Mouse (Mus musculus) layer of hippocampus, adult 11-12 months (tissue): ENCODE results near the gene Ciz1.
"Not testable (repeated sequence)": the region's sequence is repeated elsewhere in the genome, so short reads cannot be mapped to it uniquely, and the experiment has no call there.

Experiments used
- DNase-seq: peaks from one replicate; pipeline ENCODE4 v3.0.0; 2022; ENCODE audit warnings: low spot score

Ciz1 gene

DNA sequence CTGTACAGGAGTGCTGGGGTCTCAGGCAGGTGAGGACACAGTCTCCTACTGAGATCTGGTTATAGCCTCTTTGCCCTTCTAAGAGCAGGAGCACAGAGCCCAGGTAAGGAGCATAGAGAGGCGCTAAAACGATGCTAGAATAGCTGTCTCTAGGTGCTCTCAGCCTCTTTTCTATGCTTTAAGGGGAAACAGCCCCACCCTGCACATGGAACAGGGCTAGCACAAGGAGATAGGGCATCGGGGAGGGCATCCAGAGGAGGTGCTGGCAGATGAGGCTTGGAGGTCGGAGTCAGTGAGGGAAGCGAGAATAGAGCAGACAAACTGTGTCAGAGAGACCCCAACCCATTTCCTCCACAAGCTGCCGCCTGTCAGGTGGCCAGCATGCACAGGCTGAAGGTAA is 5.1 kb upstream of the Ciz1 start:
- no peak for DNase-seq

- DNase-seq, result peak; percentile 64
Observed at GRCm38 (mm10) chr2:32348311-32348710, 3.8 kb upstream of the Ciz1 start.

DNA sequence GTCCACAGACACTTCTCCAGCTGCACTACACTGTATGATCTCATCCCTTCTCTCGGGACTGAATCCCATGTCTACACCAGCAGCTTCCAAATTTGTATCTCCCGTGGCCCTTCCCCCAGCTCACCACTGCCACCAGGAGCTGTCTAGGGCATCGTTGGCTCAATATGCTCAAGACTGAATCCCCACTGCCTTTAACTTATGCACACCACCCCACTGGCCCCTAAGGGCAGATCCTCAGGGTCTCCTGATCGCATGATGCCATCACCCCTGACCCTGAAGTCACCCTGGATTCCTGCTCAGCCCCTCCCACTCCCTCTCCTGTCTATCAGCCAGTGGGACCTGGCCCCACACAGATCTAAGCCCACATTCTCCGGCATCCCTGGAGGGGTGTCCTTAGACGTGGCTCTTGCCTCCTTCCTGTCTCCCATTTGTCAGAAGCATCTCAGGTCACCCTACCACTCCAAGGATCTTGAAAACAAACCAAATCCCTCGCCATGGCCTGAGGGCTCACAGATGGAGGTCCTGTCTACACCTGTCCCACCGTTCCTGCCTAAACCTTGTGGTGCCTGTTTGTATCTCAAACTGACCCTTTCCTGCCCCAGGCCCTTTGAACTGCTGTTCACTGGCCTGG is 2.4 kb upstream of the Ciz1 start:
- DNase-seq, result no peak

DNA sequence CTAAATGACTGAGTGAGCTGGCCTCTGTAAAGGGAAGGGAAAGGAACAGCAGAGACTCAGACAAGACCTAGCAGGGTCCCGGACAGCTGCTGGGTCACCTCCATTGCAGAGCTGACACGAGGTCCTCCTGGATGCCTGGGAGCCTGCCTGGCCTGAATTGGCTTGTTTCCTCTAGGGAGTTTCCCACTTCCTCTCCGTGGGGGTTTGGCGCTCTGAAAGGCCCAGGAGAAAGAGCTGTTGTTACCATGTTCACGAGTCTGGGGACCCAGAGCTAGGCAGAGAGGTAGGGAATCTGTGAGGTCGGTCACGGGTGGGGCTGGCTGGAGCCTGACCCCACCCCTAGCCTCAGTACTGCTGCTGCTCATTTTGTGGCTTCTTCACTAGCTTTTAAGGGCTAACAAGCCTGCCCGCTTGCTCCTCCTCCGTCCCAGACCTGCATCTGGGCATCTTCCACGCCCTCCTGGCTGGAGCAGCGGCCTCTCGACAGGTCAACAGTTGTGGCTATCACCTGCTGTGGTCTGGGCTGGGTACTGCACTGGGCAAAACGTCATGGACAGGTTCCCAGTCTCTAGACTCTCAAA is 1.6 kb upstream of the Ciz1 start:
- no peak for DNase-seq

DNA sequence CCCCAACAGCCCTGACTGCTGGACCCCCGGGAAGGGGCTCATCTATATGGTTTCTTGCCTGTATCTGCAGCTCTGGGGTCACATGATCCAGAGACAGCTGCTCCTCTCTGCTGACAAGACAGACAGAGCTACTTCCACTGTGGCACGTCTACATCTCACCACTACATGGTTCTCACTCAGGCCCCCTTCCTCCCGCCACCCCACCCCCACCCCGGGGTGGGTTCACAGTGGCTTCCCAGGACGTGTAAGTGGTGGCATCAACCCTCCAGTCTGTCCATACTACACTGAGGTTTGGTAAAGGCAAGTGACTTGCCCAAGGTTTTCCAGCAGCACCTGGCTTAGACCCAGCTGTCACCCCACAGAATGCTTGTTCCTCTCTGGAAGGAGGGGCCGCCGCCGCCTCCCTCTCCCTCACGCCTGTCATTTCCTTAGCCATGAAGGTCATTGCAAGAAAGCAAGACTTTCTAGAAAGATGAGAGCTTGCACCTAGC is 611 bp upstream of the Ciz1 start:
- no peak for DNase-seq

GRCm38 (mm10) chr2:32353007-32353542 is 948 bp downstream of the Ciz1 start, which contains the start of gene Dnm1:
TSS of gene Dnm1 (minus strand) at chr2:32353338.
- DNase-seq, result peak; percentile 95

- DNase-seq, result no peak
Observed at GRCm38 (mm10) chr2:32353836-32354235, 1.7 kb downstream of the Ciz1 start.

DNA sequence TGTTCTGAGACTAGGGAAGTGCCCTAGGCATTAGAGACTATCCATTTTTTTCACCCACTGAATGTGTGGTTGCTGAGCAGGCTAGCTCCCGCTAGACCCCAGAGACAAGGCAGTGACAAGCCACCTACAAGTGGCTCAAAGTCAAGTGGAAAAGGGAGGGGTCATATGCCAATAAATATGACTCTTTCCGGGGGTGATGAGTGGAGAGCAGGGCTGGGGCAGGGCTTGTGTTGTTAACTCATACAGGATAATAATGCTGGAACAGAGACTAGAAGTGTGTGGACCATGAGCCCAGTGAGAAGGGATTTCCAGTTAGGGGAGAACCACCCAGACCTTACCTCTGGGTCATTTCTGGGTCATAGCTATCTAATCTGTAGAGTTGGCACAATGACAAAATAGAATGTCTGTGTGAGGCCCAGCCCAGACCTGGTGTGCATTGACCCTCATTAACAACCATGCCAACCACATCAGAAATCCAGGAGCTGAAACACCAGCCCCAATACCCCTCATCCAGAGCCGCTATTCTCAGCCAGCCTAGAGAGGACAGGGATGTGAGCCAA is 2.3 kb downstream of the Ciz1 start:
- DNase-seq, result no peak

- DNase-seq, result no peak
Observed at GRCm38 (mm10) chr2:32356216-32356615, 4.1 kb downstream of the Ciz1 start.

GRCm38 (mm10) chr2:32357710-32358109 is 5.6 kb downstream of the Ciz1 start:
- no peak for DNase-seq

DNA sequence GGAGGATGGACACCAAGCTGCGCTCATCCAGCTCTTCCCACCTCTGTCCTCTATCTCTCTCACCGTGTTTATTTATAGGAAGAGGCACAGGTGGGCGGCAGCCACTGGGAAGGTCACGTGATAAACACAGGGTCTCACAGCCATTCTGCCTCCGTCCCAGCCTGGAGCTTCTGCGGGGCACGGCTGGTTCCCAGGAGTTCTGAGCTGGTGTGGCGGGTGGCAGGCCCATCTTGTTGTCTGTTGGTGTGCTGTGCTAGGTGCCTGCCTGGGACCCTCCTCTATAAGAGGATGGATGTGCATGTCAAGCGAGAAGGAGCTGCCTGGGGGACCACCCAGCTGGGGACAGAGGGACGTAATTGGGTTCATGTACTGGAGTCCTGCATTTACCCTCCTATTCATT is 6.3 kb downstream of the Ciz1 start:
- DNase-seq, result no peak

DNA sequence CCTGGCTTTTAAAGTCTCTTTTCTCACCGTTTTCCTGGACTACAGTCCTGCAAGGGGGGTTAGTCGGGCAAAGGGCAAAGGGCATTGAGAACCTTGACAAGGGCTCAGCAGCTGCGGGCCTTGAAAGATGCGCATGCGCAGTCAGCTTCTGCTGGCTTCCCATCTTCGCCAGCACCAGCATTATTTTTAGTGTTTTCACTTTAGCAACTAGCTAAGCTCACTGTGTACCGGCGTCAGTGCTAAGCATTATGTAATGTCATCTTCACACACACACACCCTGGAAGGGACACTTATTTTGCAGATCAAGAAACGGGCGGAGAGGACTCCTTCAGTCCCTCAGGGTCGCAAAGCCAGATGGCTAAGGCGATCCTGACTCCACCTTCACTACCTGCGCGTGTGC is 8.6 kb downstream of the Ciz1 start:
- peak; percentile 83 for DNase-seq

DNA sequence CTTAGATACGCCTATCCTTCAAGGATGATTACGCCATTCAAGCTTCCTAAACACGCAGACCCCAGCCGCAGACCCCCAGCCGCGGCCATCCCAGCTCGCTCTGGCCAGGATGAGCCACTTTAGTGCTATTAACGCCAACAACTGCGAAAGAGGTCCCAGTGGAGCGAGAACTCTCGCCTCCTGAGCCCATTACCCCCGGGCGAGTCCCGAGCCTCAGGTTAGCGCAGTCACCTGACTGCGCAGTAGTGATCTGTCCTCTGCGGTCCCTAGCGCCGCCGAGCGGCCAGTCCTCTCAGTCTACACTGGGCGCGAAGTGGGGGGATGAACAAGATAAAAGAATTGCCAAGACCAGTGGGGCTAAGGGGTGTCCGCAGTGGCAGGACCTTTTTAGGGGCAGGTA is 9.3 kb downstream of the Ciz1 start:
- peak; percentile 83 for DNase-seq

GRCm38 (mm10) chr2:32362274-32362673 is 10.1 kb downstream of the Ciz1 start:
- not testable (repeated sequence) for DNase-seq

- peak; percentile 90 for DNase-seq
Observed at GRCm38 (mm10) chr2:32362817-32363340, 10.8 kb downstream of the Ciz1 start.

- no peak for DNase-seq
Observed at GRCm38 (mm10) chr2:32363376-32364106, 11.4 kb downstream of the Ciz1 start.

DNA sequence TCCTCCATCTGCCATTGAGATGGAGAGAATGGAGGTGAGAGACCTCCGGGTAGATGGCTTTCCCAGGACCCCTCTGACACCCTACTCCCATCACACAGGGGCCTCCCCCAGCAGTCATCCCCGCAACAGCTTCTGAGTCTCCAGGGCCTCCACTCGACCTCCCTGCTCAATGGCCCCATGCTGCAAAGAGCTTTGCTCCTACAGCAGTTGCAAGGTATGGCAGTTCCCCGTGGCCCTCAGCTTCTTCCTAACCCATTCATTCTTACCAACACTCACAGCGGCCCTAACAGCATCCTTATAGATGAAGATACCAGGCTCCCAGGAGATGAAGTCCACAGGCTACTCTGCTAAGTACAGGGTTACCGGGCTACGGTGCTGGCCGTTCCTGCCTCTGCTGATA is 12.0 kb downstream of the Ciz1 start:
- DNase-seq, result no peak

- DNase-seq, result no peak
Observed at GRCm38 (mm10) chr2:32367315-32367714, 15.2 kb downstream of the Ciz1 start.

DNA sequence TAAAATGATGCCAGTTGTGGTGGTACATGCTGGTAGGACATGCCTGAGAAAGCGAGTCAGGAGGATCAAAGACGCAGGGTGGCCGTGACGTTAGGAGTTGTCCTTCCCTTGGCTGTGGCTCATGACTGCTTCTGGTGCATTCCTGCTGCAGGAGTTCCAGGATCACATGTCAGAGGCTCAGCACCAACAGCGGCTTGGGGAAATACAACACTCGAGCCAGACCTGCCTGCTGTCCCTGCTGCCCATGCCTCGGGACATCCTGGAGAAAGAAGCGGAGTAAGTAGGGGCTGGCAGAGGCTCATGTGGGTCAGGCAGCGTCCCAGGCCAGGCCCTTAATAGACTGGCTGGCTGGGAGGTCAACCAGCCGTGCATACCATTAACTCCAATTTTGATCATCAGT is 22.1 kb downstream of the Ciz1 start:
- DNase-seq, result no peak

DNA sequence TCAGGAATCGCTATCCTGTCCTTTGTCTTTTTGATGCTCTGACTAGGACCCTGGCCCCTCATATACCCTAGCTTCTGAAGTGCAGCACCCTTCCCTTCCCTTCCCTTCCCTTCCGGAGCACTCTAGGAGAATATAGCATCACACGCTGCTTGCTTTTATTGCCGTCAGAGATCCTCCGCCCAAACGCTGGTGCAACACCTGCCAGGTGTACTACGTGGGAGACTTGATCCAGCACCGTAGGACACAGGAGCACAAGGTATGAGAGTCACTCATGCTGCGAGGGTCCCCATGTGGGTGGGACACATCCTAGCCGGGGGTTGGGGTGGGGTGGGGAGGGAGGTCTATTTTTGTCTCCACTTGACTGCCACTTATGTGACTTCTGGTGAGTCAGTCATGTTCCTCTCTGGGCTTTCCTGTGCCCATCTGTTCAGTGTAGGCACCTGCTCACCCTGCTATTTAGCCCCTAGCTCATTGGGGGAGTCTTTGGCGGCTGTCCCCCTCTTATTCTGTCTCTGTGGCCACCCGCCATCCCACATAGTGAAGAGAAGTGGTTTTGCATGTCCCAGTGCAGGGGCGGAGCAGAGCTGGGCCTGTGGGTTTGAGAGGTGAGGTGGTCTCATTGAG is 23.3 kb downstream of the Ciz1 start:
- DNase-seq, result no peak

DNA sequence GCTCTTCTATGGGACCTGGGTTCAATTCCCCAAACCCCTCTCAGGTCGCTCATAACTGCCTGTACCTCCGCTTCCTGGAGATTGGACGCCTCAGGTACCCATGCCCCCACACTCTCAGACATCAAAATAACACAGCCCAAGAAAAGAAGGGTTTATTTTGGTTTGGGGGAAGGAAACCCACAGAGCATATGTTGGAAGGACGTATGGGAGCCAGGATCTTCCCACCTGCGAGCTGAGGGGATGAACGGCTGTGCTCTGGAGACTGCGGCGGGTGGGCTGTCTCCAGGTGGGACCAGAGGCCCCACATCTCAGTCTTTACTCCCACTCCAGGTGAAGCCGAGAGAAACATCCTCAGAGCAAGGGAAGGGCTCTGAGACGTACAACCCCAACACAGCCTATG is 24.8 kb downstream of the Ciz1 start:
- no peak for DNase-seq

DNA sequence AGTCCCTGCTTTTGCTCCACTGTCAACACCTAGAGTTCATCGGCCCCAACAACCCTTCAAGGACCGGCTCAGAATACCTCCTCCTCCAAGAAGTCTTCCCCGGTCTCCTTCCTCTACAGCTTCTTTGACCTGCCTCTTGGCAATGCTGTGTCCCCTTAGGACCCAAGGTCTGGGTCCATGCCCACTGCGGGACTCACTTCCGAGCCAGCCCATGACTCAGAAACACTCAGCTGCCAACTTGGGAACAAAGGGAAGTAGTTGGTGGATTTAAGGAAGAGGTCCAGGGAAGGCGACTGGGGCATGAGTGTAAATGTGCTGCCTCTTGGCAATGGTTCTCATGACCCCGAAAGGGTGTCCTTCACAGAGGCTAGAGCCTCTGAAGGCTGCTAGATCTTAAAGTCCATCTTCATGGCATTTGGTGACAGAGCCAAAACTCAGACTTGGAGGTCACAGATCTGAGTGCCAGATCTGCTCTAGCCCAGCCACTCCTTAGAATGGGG is 27.9 kb downstream of the Ciz1 start:
- DNase-seq, result no peak
